Mouse (Mus musculus): ENCODE results near the gene Col5a1. TPM values are rescaled to one million over a fixed set of nuclear protein-coding genes. Genes with fewer than 3 reads are reported as not detected.

The Col5a1 gene
- total and polyA plus RNA-seq, 3 experiments = 15.7 to 22.9 (median 16.0) TPM

- no peak for TF ChIP-seq CTCF (IDR thresholded peaks at IDR 0.05)
- no peak for TF ChIP-seq EP300 (IDR thresholded peaks at IDR 0.05; ENCODE audit: insufficient read depth, low read depth, low read length)
- TF ChIP-seq POLR2A (IDR thresholded peaks at IDR 0.05; ENCODE audit: insufficient read depth, low read depth, low read length) = no peak
- WGBS = 65% methylated on average over 7 of the region's 7 CpGs
These were observed 178.3 kb downstream of the Col5a1 start for GRCm38 (mm10) chr2:28064339-28065080.

GRCm38 (mm10) chr2:28065081-28065651, 178.9 kb downstream of the Col5a1 start:
- 89% methylated on average over 5 of the region's 5 CpGs for WGBS

More at GRCm38 (mm10) chr2:28064339-28065080, 178.3 kb downstream of the Col5a1 start:
- intact Hi-C loops (cut with DNase I) = no loop called here
- no peak for DNase-seq
- H3K4me1 ChIP-seq (ENCODE audit: control insufficient read depth, insufficient read depth, low read length) = 0 out of 2 replicates have a peak, but pooled peaks cover 1% of the 10 kb centered on the region
- H3K79me2 ChIP-seq (replicated peaks; ENCODE audit: control insufficient read depth, insufficient read depth, low read length) = no peaks in the 10 kb centered on the region
- no peaks in the 10 kb centered on the region for H3K27me3 ChIP-seq (ENCODE audit: control insufficient read depth, insufficient read depth, low read length)
- no peak overlapping the region for H3K4me3 ChIP-seq
- H3K36me3 ChIP-seq (ENCODE audit: control insufficient read depth, insufficient read depth, low read length) = no peaks in the 10 kb centered on the region
- no peak overlapping the region for H3K9ac ChIP-seq (ENCODE audit: low read depth, low read length)
- H3K27ac ChIP-seq = no peak overlapping the region

GRCm38 (mm10) chr2:28066686-28067085, 180.5 kb downstream of the Col5a1 start:
- no peak for DNase-seq
- H3K4me1 ChIP-seq (ENCODE audit: control insufficient read depth, insufficient read depth, low read length) = 0 out of 2 replicates have a peak, but pooled peaks cover 1% of the 10 kb centered on the region
- H3K36me3 ChIP-seq (ENCODE audit: control insufficient read depth, insufficient read depth, low read length) = no peaks in the 10 kb centered on the region
- 67% methylated on average over 5 of the region's 5 CpGs for WGBS
- no peak overlapping the region for H3K27ac ChIP-seq
- H3K9ac ChIP-seq (ENCODE audit: low read depth, low read length) = no peak overlapping the region
- H3K4me3 ChIP-seq = no peak overlapping the region
- no peaks in the 10 kb centered on the region for H3K27me3 ChIP-seq (ENCODE audit: control insufficient read depth, insufficient read depth, low read length)
- no peaks in the 10 kb centered on the region for H3K79me2 ChIP-seq (replicated peaks; ENCODE audit: control insufficient read depth, insufficient read depth, low read length)
- TF ChIP-seq EP300 (IDR thresholded peaks at IDR 0.05; ENCODE audit: insufficient read depth, low read depth, low read length) = no peak
- no peak for TF ChIP-seq POLR2A (IDR thresholded peaks at IDR 0.05; ENCODE audit: insufficient read depth, low read depth, low read length)
- no peak for TF ChIP-seq CTCF (IDR thresholded peaks at IDR 0.05)
- intact Hi-C loops (cut with DNase I) = no loop called here

More at GRCm38 (mm10) chr2:28065081-28065651, 178.9 kb downstream of the Col5a1 start:
- intact Hi-C loops (cut with DNase I) = no loop called here
- H3K27me3 ChIP-seq (ENCODE audit: control insufficient read depth, insufficient read depth, low read length) = no peaks in the 10 kb centered on the region
- H3K4me1 ChIP-seq (ENCODE audit: control insufficient read depth, insufficient read depth, low read length) = 0 out of 2 replicates have a peak, but pooled peaks cover 1% of the 10 kb centered on the region
- DNase-seq = no peak
- no peaks in the 10 kb centered on the region for H3K79me2 ChIP-seq (replicated peaks; ENCODE audit: control insufficient read depth, insufficient read depth, low read length)
- TF ChIP-seq EP300 (IDR thresholded peaks at IDR 0.05; ENCODE audit: insufficient read depth, low read depth, low read length) (no peak), CTCF (IDR thresholded peaks at IDR 0.05) (no peak), POLR2A (IDR thresholded peaks at IDR 0.05; ENCODE audit: insufficient read depth, low read depth, low read length) (no peak)
- no peak overlapping the region for H3K27ac ChIP-seq
- no peak overlapping the region for H3K4me3 ChIP-seq
- no peak overlapping the region for H3K9ac ChIP-seq (ENCODE audit: low read depth, low read length)
- H3K36me3 ChIP-seq (ENCODE audit: control insufficient read depth, insufficient read depth, low read length) = no peaks in the 10 kb centered on the region

GRCm38 (mm10) chr2:28067175-28067574, 180.9 kb downstream of the Col5a1 start:
- Histone ChIP-seq H3K27ac (no peak overlapping the region), H3K36me3 (ENCODE audit: control insufficient read depth, insufficient read depth, low read length) (no peaks in the 10 kb centered on the region), H3K4me3 (no peak overlapping the region), H3K79me2 (replicated peaks; ENCODE audit: control insufficient read depth, insufficient read depth, low read length) (no peaks in the 10 kb centered on the region), H3K4me1 (ENCODE audit: control insufficient read depth, insufficient read depth, low read length) (0 out of 2 replicates have a peak, but pooled peaks cover 1% of the 10 kb centered on the region), H3K9ac (ENCODE audit: low read depth, low read length) (no peak overlapping the region), H3K27me3 (ENCODE audit: control insufficient read depth, insufficient read depth, low read length) (no peaks in the 10 kb centered on the region)
- no peak for DNase-seq
- WGBS = 38% methylated on average over 6 of the region's 6 CpGs
- TF ChIP-seq CTCF (IDR thresholded peaks at IDR 0.05) (no peak), EP300 (IDR thresholded peaks at IDR 0.05; ENCODE audit: insufficient read depth, low read depth, low read length) (no peak), POLR2A (IDR thresholded peaks at IDR 0.05; ENCODE audit: insufficient read depth, low read depth, low read length) (no peak)
- intact Hi-C loops (cut with DNase I) = no loop called here

GRCm38 (mm10) chr2:28067821-28068536, 181.8 kb downstream of the Col5a1 start:
- H3K79me2 ChIP-seq (replicated peaks; ENCODE audit: control insufficient read depth, insufficient read depth, low read length) = no peaks in the 10 kb centered on the region
- no peak for DNase-seq
- H3K9ac ChIP-seq (ENCODE audit: low read depth, low read length) = no peak overlapping the region
- H3K4me1 ChIP-seq (ENCODE audit: control insufficient read depth, insufficient read depth, low read length) = 0 out of 2 replicates have a peak, but pooled peaks cover 1% of the 10 kb centered on the region
- intact Hi-C loops (cut with DNase I) = no loop called here
- no peak overlapping the region for H3K27ac ChIP-seq
- H3K4me3 ChIP-seq = no peak overlapping the region
- no peaks in the 10 kb centered on the region for H3K36me3 ChIP-seq (ENCODE audit: control insufficient read depth, insufficient read depth, low read length)
- 84% methylated on average over 2 of the region's 2 CpGs for whole genome bisulfite sequencing
- TF ChIP-seq CTCF (IDR thresholded peaks at IDR 0.05) = no peak
- TF ChIP-seq POLR2A (IDR thresholded peaks at IDR 0.05; ENCODE audit: insufficient read depth, low read depth, low read length) = no peak
- no peak for TF ChIP-seq EP300 (IDR thresholded peaks at IDR 0.05; ENCODE audit: insufficient read depth, low read depth, low read length)
- no peaks in the 10 kb centered on the region; the same call in 1 of the 2 replicates for H3K27me3 ChIP-seq (ENCODE audit: control insufficient read depth, insufficient read depth, low read length)

Data from heart, adult 2 months (tissue).